Mouse (Mus musculus) megakaryocyte-erythroid progenitor cell, adult 5-6 weeks (primary cell): ENCODE data around the gene Usp45. TPM values are rescaled to one million over a fixed set of nuclear protein-coding genes. Genes with fewer than 3 reads are reported as not detected.

Source experiments
- total RNA-seq, 2 experiments: library from RNA; stranded (forward) in 1 of 2; stranded (reverse) in 1 of 2; fragments of 200-1000, 215-1000 nt in 1 of 2; fragments of >200 nt in 1 of 2; fragmentation: Nextera tagmentation in 1 of 2; gene quantifications; 2 replicates each; pipeline ENCODE4 v1.2.3; 2014 to 2017

Usp45 gene
- total RNA-seq, 2 experiments from 2014 or later = 34.1 to 40.5 TPM

Other genes starting within 250 kb of the Usp45 start
- not detected in 2 replicates for gene Prdm13, start 81.2 kb upstream of the Usp45 start, total RNA-seq (2014; fragmentation: Nextera tagmentation)
- not detected in 2 replicates for gene Prdm13, start 81.2 kb upstream of the Usp45 start, total RNA-seq (2017)
- 27.5 and 28.5 TPM in 2 replicates for gene Ccnc, start 39.5 kb upstream of the Usp45 start, total RNA-seq (2014; fragmentation: Nextera tagmentation)
- 38.9 and 41.7 TPM in 2 replicates for gene Ccnc, start 39.5 kb upstream of the Usp45 start, total RNA-seq (2017)
- 19.8 and 27.1 TPM in 2 replicates for gene Tstd3, start 56 bp downstream of the Usp45 start, total RNA-seq (2014; fragmentation: Nextera tagmentation)
- gene Tstd3, start 56 bp downstream of the Usp45 start, total RNA-seq (2017) = 9.8 and 19.3 TPM in 2 replicates
- gene Pnisr, start 80.4 kb downstream of the Usp45 start, total RNA-seq (2014; fragmentation: Nextera tagmentation) = 208 and 212 TPM in 2 replicates
- gene Pnisr, start 80.4 kb downstream of the Usp45 start, total RNA-seq (2017) = 72.4 and 175 TPM in 2 replicates
- gene Coq3, start 112.5 kb downstream of the Usp45 start, total RNA-seq (2014; fragmentation: Nextera tagmentation) = 8.7 and 15.1 TPM in 2 replicates
- 19.5 and 28.8 TPM in 2 replicates for gene Coq3, start 112.5 kb downstream of the Usp45 start, total RNA-seq (2017)
- not detected in 2 replicates for gene Faxc, start 164.2 kb downstream of the Usp45 start, total RNA-seq (2014; fragmentation: Nextera tagmentation)
- not detected in 2 replicates for gene Faxc, start 164.2 kb downstream of the Usp45 start, total RNA-seq (2017)